Mouse (Mus musculus) myocyte (in vitro differentiated cells): ENCODE results near the gene Acd.

ENCODE experiments used
- MYOD1 ChIP-seq, 3 experiments: IDR thresholded peaks; one replicate each; pipeline ENCODE4 v1.6.1; 2011; ENCODE audit warnings: control low read depth in 2 of 3, low read depth in 2 of 3, mild to moderate bottlenecking in 2 of 3, moderate library complexity in 1 of 3; ENCODE audit not compliant: insufficient read length in 2 of 3, control insufficient read depth in 1 of 3
- MYOG ChIP-seq, 3 experiments: IDR thresholded peaks; one replicate each; pipeline ENCODE4 v1.6.1; 2011; ENCODE audit warnings: control low read depth in 2 of 3, low read depth in 2 of 3, mild to moderate bottlenecking in 2 of 3; ENCODE audit not compliant: insufficient read length in 2 of 3, control insufficient read depth in 1 of 3, insufficient read depth in 1 of 3
- POLR2A ChIP-seq: IDR thresholded peaks from one replicate; pipeline ENCODE4 v1.6.1; 2011; ENCODE audit warnings: low read depth, mild to moderate bottlenecking, control low read depth, moderate library complexity; ENCODE audit not compliant: insufficient read length
- REST ChIP-seq: IDR thresholded peaks from one replicate; pipeline ENCODE4 v1.6.1; 2011; ENCODE audit warnings: mild to moderate bottlenecking, control low read depth, moderate library complexity; ENCODE audit not compliant: insufficient read depth, insufficient read length
- TCF12 ChIP-seq: IDR thresholded peaks from one replicate; pipeline ENCODE4 v1.6.1; 2011; ENCODE audit warnings: mild to moderate bottlenecking, control low read depth; ENCODE audit not compliant: poor library complexity, insufficient read depth, severe bottlenecking
- USF1 ChIP-seq: IDR thresholded peaks from one replicate; pipeline ENCODE4 v1.6.1; 2011; ENCODE audit warnings: low read depth, mild to moderate bottlenecking, control low read depth, moderate library complexity

GRCm38 (mm10) chr8:105716302-105716945 lies 15.5 kb upstream of the Acd start:
- TF ChIP-seq MYOD1 (IDR thresholded peaks at IDR 0.05; ENCODE audit: control insufficient read depth in 1 of 3, insufficient read length in 2 of 3, low read depth in 2 of 3) = no peak
- no peak for TF ChIP-seq USF1
- TF ChIP-seq POLR2A = no peak
- no peak for TF ChIP-seq MYOG (IDR thresholded peaks at IDR 0.05; ENCODE audit: control insufficient read depth in 1 of 3, insufficient read depth in 1 of 3, insufficient read length in 2 of 3, low read depth in 2 of 3)
- TF ChIP-seq TCF12 = no peak
- no peak for TF ChIP-seq REST
